Mouse (Mus musculus): Measurements from ENCODE around the gene Fgfr2. TPM values are rescaled to one million over a fixed set of nuclear protein-coding genes. Genes with fewer than 3 reads are reported as not detected.
A peak's percentile ranks its signal among the peaks of the same experiment; 100 is the strongest.

Gene Fgfr2
- polyA plus RNA-seq, 1 experiment = 0.17 TPM

DNA sequence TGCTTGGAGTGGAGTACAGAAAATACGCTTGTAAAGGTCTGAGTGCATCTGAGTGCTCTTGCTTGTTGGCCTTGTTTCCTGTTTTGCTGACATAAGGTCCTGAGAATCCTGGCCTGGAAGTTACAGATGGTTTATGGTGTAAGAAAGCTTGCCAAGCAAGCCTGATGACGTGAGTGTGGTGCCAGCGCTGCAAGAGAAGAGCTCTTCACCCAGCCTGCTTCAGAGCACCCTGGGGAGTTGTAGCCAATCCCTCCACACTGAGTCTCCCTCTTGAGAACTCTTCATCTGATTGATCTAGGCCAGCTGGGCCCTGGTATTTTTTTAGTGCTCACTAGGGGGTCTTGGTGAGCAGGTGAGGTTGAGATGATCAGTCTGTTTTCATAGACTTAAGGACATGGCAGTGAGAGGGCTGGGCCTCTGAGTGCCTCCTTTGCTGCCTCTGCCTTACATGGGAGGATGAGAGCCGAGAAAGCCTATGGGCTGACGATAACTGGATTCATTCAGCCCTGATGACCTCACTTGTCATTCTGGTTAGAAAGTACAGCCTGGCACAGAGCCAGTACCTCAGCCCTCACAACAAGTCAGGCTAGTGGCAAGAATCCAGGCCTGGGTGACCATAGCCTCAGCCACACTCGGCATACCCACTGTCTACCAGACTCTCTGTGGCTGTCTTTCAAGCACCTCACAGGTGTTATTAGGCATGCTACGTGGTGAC, 228.2 kb downstream of the Fgfr2 start:
- H3K4me2 ChIP-seq (ENCODE audit: low read depth) = peak overlapping the region; percentile 18
- peak in 1 of 3 experiments; percentile 14 for TF ChIP-seq MYOG (IDR thresholded peaks at IDR 0.05; ENCODE audit: control insufficient read depth in 1 of 3, insufficient read depth in 1 of 3, insufficient read length in 2 of 3, low read depth in 2 of 3)
- TF ChIP-seq TCF12 (IDR thresholded peaks at IDR 0.05; ENCODE audit: insufficient read depth, poor library complexity, severe bottlenecking) = no peak
- TF ChIP-seq MAX (IDR thresholded peaks at IDR 0.05; ENCODE audit: low read depth) = no peak
- no peak for TF ChIP-seq POLR2AphosphoS2 (IDR thresholded peaks at IDR 0.05; ENCODE audit: insufficient read length, low read depth)
- TF ChIP-seq POLR2A (IDR thresholded peaks at IDR 0.05; ENCODE audit: insufficient read length, low read depth) = no peak
- TF ChIP-seq MYOD1 (IDR thresholded peaks at IDR 0.05; ENCODE audit: control insufficient read depth in 1 of 3, insufficient read length in 2 of 3, low read depth in 2 of 3) = peak in 1 of 3 experiments; percentile 45
- TF ChIP-seq SRF (IDR thresholded peaks at IDR 0.05; ENCODE audit: control insufficient read depth, insufficient read length, low read depth) = no peak
- TF ChIP-seq E2F4 (IDR thresholded peaks at IDR 0.05; ENCODE audit: insufficient read depth) = no peak
- TF ChIP-seq TCF3 (IDR thresholded peaks at IDR 0.05; ENCODE audit: insufficient read length, low read depth) = no peak
- no peak for TF ChIP-seq CEBPB (IDR thresholded peaks at IDR 0.05; ENCODE audit: insufficient read depth, poor library complexity, severe bottlenecking)
- TF ChIP-seq USF1 (IDR thresholded peaks at IDR 0.05; ENCODE audit: low read depth) = no peak
- no peak for TF ChIP-seq REST (IDR thresholded peaks at IDR 0.05; ENCODE audit: insufficient read depth, insufficient read length)
- H3K36me3 ChIP-seq (ENCODE audit: control insufficient read depth, insufficient read depth) = no peaks in the 10 kb centered on the region
- H3ac ChIP-seq (ENCODE audit: control insufficient read depth, insufficient read length) = no peak overlapping the region
- no peaks in the 10 kb centered on the region for H3K79me2 ChIP-seq (ENCODE audit: control insufficient read depth, insufficient read depth)
- no peaks in the 10 kb centered on the region for H3K27me3 ChIP-seq (ENCODE audit: control insufficient read depth, insufficient read depth, insufficient read length)
- no peak overlapping the region for H3K4me3 ChIP-seq

DNA sequence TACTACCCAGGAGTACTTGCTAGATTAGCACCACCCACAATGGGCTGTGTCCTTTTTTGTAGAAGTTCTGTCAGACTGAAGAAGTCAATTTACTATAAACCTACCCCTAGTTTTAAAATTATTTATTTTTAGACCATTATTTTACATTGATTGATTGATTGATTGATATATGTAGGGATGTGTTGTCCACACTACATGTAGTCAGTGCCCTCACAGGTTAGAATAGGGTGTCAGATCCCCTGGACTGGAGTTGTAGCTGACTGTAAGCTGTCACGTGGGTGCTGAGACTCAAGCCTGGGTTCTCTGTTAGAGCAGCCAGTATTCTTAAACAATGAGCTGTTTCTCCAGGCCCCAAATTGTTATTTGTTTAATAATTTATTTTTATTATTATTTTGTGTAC, 229.8 kb downstream of the Fgfr2 start:
- H3K27me3 ChIP-seq (ENCODE audit: control insufficient read depth, insufficient read depth, insufficient read length) = no peaks in the 10 kb centered on the region
- no peak overlapping the region for H3K4me2 ChIP-seq (ENCODE audit: low read depth)
- no peaks in the 10 kb centered on the region for H3K79me2 ChIP-seq (ENCODE audit: control insufficient read depth, insufficient read depth)
- no peak for TF ChIP-seq CEBPB (IDR thresholded peaks at IDR 0.05; ENCODE audit: insufficient read depth, poor library complexity, severe bottlenecking)
- H3ac ChIP-seq (ENCODE audit: control insufficient read depth, insufficient read length) = no peak overlapping the region
- no peak overlapping the region for H3K4me3 ChIP-seq
- no peaks in the 10 kb centered on the region for H3K36me3 ChIP-seq (ENCODE audit: control insufficient read depth, insufficient read depth)

DNA sequence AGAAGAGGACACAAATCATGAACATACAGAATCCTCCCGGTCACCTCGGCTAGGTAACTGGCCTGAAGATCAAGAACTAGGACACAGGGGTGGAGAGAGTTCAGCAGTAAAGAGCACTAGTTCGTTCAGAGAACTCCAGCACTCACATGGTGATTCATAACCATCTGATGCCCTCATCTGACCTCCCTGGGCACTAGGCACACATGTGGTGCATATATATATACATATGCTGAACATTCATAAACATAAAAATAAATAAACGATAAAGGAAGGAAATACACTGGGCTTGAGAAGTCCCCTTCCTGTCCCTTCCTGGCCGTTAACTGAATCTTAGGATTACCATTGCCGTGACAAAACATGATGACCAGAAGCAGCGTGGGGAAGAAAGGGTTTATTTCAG, 230.3 kb downstream of the Fgfr2 start:
- TF ChIP-seq TCF3 (IDR thresholded peaks at IDR 0.05; ENCODE audit: insufficient read length, low read depth) (no peak), REST (IDR thresholded peaks at IDR 0.05; ENCODE audit: insufficient read depth, insufficient read length) (no peak), MYOD1 (IDR thresholded peaks at IDR 0.05; ENCODE audit: control insufficient read depth in 1 of 3, insufficient read length in 2 of 3, low read depth in 2 of 3) (no peak), SRF (IDR thresholded peaks at IDR 0.05; ENCODE audit: control insufficient read depth, insufficient read length, low read depth) (no peak), MYOG (IDR thresholded peaks at IDR 0.05; ENCODE audit: control insufficient read depth in 1 of 3, insufficient read depth in 1 of 3, insufficient read length in 2 of 3, low read depth in 2 of 3) (no peak), E2F4 (IDR thresholded peaks at IDR 0.05; ENCODE audit: insufficient read depth) (no peak), USF1 (IDR thresholded peaks at IDR 0.05; ENCODE audit: low read depth) (no peak), MAX (IDR thresholded peaks at IDR 0.05; ENCODE audit: low read depth) (no peak)
- Histone ChIP-seq H3K4me3 (no peak overlapping the region), H3K79me2 (ENCODE audit: control insufficient read depth, insufficient read depth) (no peaks in the 10 kb centered on the region), H3ac (ENCODE audit: control insufficient read depth, insufficient read length) (no peak overlapping the region), H3K36me3 (ENCODE audit: control insufficient read depth, insufficient read depth) (no peaks in the 10 kb centered on the region), H3K4me2 (ENCODE audit: low read depth) (peak overlapping the region; percentile 30), H3K27me3 (ENCODE audit: control insufficient read depth, insufficient read depth, insufficient read length) (no peaks in the 10 kb centered on the region)

DNA sequence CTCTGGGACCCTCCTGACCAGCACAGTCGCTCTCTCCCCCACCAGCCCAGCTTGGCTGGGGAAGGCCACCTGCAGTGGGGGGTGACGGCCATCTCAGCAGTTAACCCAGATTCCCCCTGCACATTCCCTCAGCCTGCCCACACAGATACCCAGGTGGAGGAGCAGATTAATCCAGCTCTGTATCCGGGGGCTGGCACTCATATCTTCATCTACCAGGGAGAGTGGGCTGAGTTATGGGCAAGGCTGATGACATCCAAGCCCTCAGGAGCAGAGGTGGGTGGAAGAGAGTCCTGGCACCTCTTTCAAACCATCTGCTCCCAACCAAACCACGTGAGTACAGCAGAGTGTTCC, 230.9 kb downstream of the Fgfr2 start:
- Histone ChIP-seq H3K36me3 (ENCODE audit: control insufficient read depth, insufficient read depth) (no peaks in the 10 kb centered on the region), H3K27me3 (ENCODE audit: control insufficient read depth, insufficient read depth, insufficient read length) (no peaks in the 10 kb centered on the region), H3ac (ENCODE audit: control insufficient read depth, insufficient read length) (no peak overlapping the region), H3K4me3 (no peak overlapping the region), H3K79me2 (ENCODE audit: control insufficient read depth, insufficient read depth) (no peaks in the 10 kb centered on the region), H3K4me2 (ENCODE audit: low read depth) (peak overlapping the region; percentile 30)
- TF ChIP-seq MYOD1 (IDR thresholded peaks at IDR 0.05; ENCODE audit: control insufficient read depth in 1 of 3, insufficient read length in 2 of 3, low read depth in 2 of 3) = no peak
- TF ChIP-seq TCF3 (IDR thresholded peaks at IDR 0.05; ENCODE audit: insufficient read length, low read depth) = no peak
- TF ChIP-seq CEBPB (IDR thresholded peaks at IDR 0.05; ENCODE audit: insufficient read depth, poor library complexity, severe bottlenecking) = no peak
- TF ChIP-seq MYOG (IDR thresholded peaks at IDR 0.05; ENCODE audit: control insufficient read depth in 1 of 3, insufficient read depth in 1 of 3, insufficient read length in 2 of 3, low read depth in 2 of 3) = no peak
- TF ChIP-seq MAX (IDR thresholded peaks at IDR 0.05; ENCODE audit: low read depth) = no peak
- TF ChIP-seq E2F4 (IDR thresholded peaks at IDR 0.05; ENCODE audit: insufficient read depth) = no peak
- TF ChIP-seq SRF (IDR thresholded peaks at IDR 0.05; ENCODE audit: control insufficient read depth, insufficient read length, low read depth) = no peak
- TF ChIP-seq POLR2AphosphoS2 (IDR thresholded peaks at IDR 0.05; ENCODE audit: insufficient read length, low read depth) = no peak
- TF ChIP-seq USF1 (IDR thresholded peaks at IDR 0.05; ENCODE audit: low read depth) = no peak
- no peak for TF ChIP-seq REST (IDR thresholded peaks at IDR 0.05; ENCODE audit: insufficient read depth, insufficient read length)
- no peak for TF ChIP-seq POLR2A (IDR thresholded peaks at IDR 0.05; ENCODE audit: insufficient read length, low read depth)
- no peak for TF ChIP-seq TCF12 (IDR thresholded peaks at IDR 0.05; ENCODE audit: insufficient read depth, poor library complexity, severe bottlenecking)
